Mouse (Mus musculus) kidney, embryonic 14.5 days (tissue): ENCODE measurements around the gene Zfp523. TPM values are rescaled to one million over a fixed set of nuclear protein-coding genes. Genes with fewer than 3 reads are reported as not detected.
A peak's percentile ranks its signal among the peaks of the same experiment; 100 is the strongest.

Experiments used
- ATAC-seq: fragments of 200-750 bp; cut with Nextera tagmentation; 2 replicates; pipeline ENCODE4 v1.8.0; 2017; ENCODE audit warnings: moderate number of reproducible peaks, mild to moderate bottlenecking, moderate TSS enrichment, moderate library complexity; ENCODE audit not compliant: low FRiP score, low TSS enrichment
- H3K27ac ChIP-seq: fragments of 300-500 bp; sonication (generic); 2 replicates; pipeline ENCODE4 v1.5.1; 2014; ENCODE audit warnings: low read depth, mild to moderate bottlenecking, low read length, moderate library complexity, mixed read lengths
- H3K27me3 ChIP-seq: fragments of 300-500 bp; sonication (generic); 2 replicates; pipeline ENCODE4 v1.6.1; 2014; ENCODE audit warnings: mild to moderate bottlenecking, low read length; ENCODE audit not compliant: control insufficient read depth, insufficient read depth
- H3K36me3 ChIP-seq: fragments of 300-500 bp; sonication (generic); 2 replicates; pipeline ENCODE4 v1.6.1; 2014; ENCODE audit warnings: low read length, mixed read lengths; ENCODE audit not compliant: control insufficient read depth, insufficient read depth
- H3K4me1 ChIP-seq: fragments of 300-500 bp; sonication (generic); 2 replicates; pipeline ENCODE4 v1.6.1; 2014; ENCODE audit warnings: low read length, mixed read lengths; ENCODE audit not compliant: control insufficient read depth, insufficient read depth
- H3K4me2 ChIP-seq: fragments of 300-500 bp; sonication (generic); replicated peaks from 2 replicates; pipeline ENCODE4 v1.6.1; 2014; ENCODE audit warnings: low read depth, mild to moderate bottlenecking, low read length
- H3K4me3 ChIP-seq: fragments of 300-500 bp; sonication (generic); 2 replicates; pipeline ENCODE4 v1.5.1; 2014; ENCODE audit warnings: mild to moderate bottlenecking, low read length
- H3K9ac ChIP-seq: fragments of 300-500 bp; sonication (generic); 2 replicates; pipeline ENCODE4 v1.6.1; 2014; ENCODE audit warnings: low read depth, mild to moderate bottlenecking, low read length, moderate library complexity
- H3K9me3 ChIP-seq: fragments of 300-500 bp; sonication (generic); 2 replicates; pipeline ENCODE4 v1.6.1; 2016; ENCODE audit warnings: low read length; ENCODE audit not compliant: control insufficient read depth
- WGBS: fragments of 180-500 bp; shearing (Covaris S2); extraction: QIAGEN DNeasy Blood & Tissue Kit; methylation state at CpG from one replicate; pipeline ENCODE4 v1.1.7; 2014; 5-methylcytosine and 5-hydroxymethylcytosine counted together
- polyA plus RNA-seq: library from polyadenylated mRNA; unstranded; fragments of >200 nt; fragmentation: Nextera tagmentation; extraction: Ambion mirVana; gene quantifications from 2 replicates; pipeline ENCODE4 v1.2.1, GENCODE M21; 2014

Gene Zfp523
- polyA plus RNA-seq, 1 experiment from 2014 or later = 39.7 TPM

DNA sequence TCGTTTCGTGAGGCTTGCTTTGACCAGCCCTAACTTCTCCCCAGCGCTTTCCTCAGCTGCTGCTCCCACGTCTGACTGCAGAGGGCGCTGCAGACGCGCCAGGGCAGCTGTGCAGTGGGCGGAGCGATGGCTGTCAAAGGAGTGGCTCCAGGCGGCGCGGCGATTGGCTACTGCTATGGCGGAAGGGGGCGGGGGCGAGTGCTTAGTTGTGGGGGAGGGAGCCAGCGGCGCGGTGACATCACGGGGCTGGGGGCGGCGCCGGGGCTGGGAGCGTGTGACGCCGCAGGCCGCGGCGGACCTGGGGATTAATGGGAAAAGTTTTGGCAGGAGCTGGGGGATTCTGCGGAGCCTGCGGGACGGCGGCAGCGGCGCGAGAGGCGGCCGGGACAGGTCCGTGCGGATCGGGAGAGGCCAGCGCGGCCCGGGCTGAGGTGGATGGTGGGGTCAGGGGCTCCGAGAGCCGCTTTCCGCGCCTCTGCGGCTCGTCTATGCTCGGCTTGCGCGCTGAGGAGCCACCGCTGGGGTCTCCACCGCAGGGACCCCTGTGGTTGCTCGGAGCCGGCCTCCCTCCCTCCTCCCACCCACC is 55.6 kb downstream of the Zfp523 start, which contains the start of gene Ppard:
TSS of gene Ppard (plus strand) at position 226 of the 586 bp plus-strand sequence.
- H3K27ac ChIP-seq = peak within 1 kb of the TSS; percentile 77
- peak; percentile 94 for ATAC-seq
- peak within 1 kb of the TSS; percentile 84 for H3K9ac ChIP-seq
- 0 out of 2 replicates have a peak, but pooled peaks cover 4% of the 10 kb centered on the region for H3K36me3 ChIP-seq
- no peaks in the 10 kb centered on the region for H3K27me3 ChIP-seq
- H3K4me2 ChIP-seq = peak within 1 kb of the TSS; percentile 84
- peaks cover 11% of the 10 kb centered on the region for H3K4me1 ChIP-seq
- H3K4me3 ChIP-seq = peak within 1 kb of the TSS; percentile 76
- H3K9me3 ChIP-seq = no peaks in the 10 kb centered on the region
- under 1% methylated on average over 57 of the region's 57 CpGs for WGBS

DNA sequence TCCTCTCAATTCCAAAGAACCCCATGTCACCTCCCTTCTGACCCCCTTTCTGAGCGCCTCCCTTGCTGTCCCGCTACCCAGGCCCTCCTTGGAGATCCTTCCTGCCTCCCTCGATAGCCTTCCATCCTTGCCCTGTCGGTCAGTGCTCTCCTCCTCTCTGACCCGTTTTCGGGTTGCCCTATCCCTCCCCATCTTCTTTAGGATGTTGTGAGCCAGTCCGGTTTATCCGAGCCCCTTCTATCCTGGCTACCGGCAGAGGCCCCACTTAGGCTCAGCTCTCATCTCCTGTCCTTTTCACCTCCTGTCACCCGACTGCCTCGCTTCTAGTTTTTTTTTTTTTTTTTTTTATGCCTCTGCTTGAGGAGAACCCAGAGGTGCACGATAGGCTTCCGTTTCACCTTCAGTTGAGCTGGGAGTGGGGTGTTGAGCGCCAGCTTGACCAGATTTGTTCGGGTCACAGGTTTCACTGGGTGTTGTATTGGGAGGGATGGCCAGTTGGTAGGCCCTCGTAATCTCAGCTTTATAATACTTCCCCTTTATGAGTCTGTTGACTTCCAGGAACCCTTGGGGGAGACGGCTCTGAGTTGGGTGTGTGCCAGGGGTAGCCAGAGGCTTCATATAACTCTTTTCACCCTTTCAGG is 56.3 kb downstream of the Zfp523 start:
- H3K27ac ChIP-seq = no peak overlapping the region; the same call in 1 of the 2 replicates
- peak overlapping the region; percentile 84 for H3K4me2 ChIP-seq
- H3K9me3 ChIP-seq = no peaks in the 10 kb centered on the region
- 4% methylated on average over 17 of the region's 17 CpGs for WGBS
- H3K36me3 ChIP-seq = 0 out of 2 replicates have a peak, but pooled peaks cover 4% of the 10 kb centered on the region
- H3K9ac ChIP-seq = peak overlapping the region; percentile 84
- no peak for ATAC-seq
- H3K4me1 ChIP-seq = peaks cover 11% of the 10 kb centered on the region
- H3K27me3 ChIP-seq = no peaks in the 10 kb centered on the region
- peak overlapping the region; percentile 76 for H3K4me3 ChIP-seq

DNA sequence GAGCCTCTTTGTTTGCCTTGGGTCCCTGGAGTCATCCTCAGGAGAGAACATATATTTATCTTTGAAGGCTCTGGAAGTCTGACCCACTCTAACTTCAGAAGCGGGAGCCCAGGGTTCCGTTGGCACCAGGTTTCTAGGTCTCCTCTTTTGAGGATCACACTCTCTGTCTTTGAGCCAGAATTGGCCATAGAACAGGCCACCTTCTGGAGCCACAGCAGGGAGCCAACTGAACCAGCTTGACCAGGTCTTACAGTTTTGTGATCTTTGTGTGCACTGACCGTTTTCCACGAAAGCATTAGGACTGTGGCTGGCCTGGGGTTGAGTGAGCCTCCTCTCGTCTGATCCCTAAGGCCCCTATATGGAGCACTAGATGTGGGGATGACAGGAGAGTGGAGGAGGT is 57.7 kb downstream of the Zfp523 start:
- no peak overlapping the region for H3K4me2 ChIP-seq
- H3K36me3 ChIP-seq = peaks cover 4% of the 10 kb centered on the region; the same call in 1 of the 2 replicates
- H3K4me1 ChIP-seq = peaks cover 11% of the 10 kb centered on the region
- H3K9me3 ChIP-seq = no peaks in the 10 kb centered on the region
- H3K27ac ChIP-seq = 0 out of 2 replicates have a peak overlapping the region, but pooled peaks have one; percentile 2
- no peaks in the 10 kb centered on the region for H3K27me3 ChIP-seq
- H3K9ac ChIP-seq = no peak overlapping the region
- ATAC-seq = no peak
- no peak overlapping the region for H3K4me3 ChIP-seq
- WGBS = 86% methylated on average over 5 of the region's 5 CpGs

DNA sequence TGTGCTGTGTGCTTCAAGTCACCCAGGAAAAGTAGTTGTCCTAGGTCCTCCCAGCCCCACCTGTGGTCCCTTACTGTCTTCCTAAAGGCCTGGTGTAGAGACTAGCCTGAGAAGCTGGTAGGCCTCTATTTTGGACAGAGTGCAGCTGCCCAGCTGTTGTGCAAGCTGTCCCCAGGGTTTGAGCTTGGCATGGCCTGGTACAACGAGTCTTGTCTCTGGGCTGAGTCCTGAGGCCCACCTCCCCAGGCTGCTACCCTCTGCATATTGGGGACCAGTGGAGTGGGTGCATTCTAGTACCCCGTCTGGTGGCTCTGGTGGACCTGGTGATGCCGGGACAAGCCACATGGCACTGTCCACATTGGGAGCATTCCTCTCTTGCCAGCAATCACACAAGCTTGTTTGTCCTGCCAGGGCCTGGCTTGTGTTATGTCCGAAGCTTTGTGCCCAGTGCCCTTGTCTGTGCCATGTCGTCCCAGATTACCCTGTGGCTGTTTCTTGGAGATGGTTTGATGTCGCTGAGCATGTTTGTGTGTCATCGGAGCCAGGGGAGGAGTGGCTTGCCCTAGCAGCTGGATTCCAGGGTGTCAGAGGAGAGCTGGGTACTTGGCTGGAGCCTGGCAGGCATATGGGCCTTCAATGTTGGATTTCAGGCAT is 59.2 kb downstream of the Zfp523 start:
- Histone ChIP-seq H3K9ac (no peak overlapping the region), H3K36me3 (peaks cover 7% of the 10 kb centered on the region; the same call in 1 of the 2 replicates), H3K4me2 (no peak overlapping the region), H3K27ac (no peak overlapping the region), H3K27me3 (no peaks in the 10 kb centered on the region), H3K9me3 (no peaks in the 10 kb centered on the region), H3K4me3 (no peak overlapping the region), H3K4me1 (peaks cover 11% of the 10 kb centered on the region)
- ATAC-seq = no peak
- 77% methylated on average over 7 of the region's 7 CpGs for WGBS

DNA sequence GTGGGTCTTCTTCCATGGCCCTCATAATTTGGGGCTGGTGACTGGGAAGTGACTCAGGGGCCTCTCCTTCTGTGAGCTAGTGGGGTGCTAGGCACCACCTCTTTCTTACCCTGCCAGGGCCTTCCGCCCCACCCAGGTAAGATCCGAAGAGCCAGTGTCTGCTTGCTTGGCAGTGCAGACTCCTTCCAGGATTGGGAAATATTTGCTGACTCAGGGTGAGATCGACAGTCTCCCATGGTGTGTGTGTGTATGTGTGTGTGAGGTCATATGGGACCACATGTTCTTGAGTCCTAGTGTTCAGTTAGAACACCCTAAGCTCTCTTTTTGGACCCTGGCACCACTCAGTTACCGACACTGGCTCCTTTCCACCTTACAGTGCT is 59.7 kb downstream of the Zfp523 start:
- Histone ChIP-seq H3K4me1 (peaks cover 11% of the 10 kb centered on the region), H3K36me3 (peaks cover 7% of the 10 kb centered on the region; the same call in 1 of the 2 replicates), H3K27ac (no peak overlapping the region), H3K27me3 (no peaks in the 10 kb centered on the region), H3K4me3 (no peak overlapping the region), H3K4me2 (no peak overlapping the region), H3K9ac (no peak overlapping the region), H3K9me3 (no peaks in the 10 kb centered on the region)
- ATAC-seq = no peak
- 89% methylated on average over 4 of the region's 4 CpGs for WGBS

DNA sequence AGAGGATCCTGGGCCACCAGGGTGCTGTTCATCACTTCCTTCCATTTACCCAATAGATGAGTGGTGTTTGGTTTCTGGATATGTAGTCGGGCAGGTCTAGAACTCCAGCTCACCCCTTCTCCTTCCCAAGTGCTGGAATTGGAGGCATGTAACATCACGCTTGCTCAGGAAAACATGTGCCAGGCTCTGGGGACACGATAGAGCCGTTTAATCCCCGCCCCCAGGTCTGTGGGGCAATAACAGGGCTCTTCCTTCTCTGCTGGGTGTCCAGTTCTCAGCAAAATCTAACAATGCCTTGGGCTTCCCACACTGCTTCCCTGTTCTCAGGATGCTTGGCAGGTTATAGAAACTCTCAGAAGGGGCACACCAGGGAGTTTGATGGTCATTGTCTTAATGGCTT is 60.4 kb downstream of the Zfp523 start:
- no peak overlapping the region for H3K4me2 ChIP-seq
- H3K36me3 ChIP-seq = peaks cover 7% of the 10 kb centered on the region; the same call in 1 of the 2 replicates
- H3K9me3 ChIP-seq = no peaks in the 10 kb centered on the region
- no peak overlapping the region for H3K27ac ChIP-seq
- H3K4me1 ChIP-seq = peaks cover 11% of the 10 kb centered on the region
- no peaks in the 10 kb centered on the region for H3K27me3 ChIP-seq
- WGBS = 69% methylated on average over 5 of the region's 5 CpGs
- no peak overlapping the region for H3K4me3 ChIP-seq
- H3K9ac ChIP-seq = no peak overlapping the region
- no peak for ATAC-seq

DNA sequence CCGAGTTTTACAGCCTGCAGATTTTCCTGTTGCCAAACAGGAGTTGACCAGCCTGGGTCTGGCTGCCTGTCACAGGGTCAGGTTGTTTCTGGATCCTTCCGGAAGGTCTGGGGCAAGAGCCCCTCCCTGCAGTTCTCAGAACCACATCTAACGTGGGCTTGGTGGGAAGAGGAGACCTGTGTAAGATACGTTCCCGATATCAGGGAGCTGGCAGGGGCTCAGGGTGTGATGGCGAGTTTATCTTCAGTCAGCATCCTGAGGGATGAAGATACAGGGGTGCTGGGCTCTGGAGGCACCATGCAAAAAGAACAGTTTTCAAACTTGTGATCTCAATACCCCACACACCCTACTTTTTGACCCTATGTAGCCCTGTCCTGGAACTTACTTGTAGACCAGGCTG is 60.9 kb downstream of the Zfp523 start:
- WGBS = 83% methylated on average over 6 of the region's 6 CpGs
- H3K4me1 ChIP-seq = peaks cover 11% of the 10 kb centered on the region

DNA sequence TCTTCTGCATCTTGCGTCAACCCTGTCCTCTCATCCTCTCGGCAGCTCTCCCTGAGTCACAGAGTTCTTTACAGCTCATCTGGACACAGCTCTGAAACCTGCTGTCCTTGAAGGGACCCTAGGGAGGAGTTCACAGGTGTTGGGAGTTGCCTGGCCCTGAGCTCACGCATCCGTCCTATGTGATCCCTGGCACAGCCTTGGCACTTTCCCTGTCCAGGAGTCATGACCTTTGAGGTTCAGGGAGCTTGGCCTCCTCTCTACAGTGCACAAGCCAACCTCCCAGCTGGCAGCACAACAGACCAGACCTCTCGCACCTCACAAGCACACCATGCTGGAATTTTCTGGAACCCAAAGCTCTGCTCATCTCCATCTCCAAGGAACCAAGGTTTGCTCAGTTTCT is 63.9 kb downstream of the Zfp523 start:
- H3K9me3 ChIP-seq = no peaks in the 10 kb centered on the region
- H3K27ac ChIP-seq = no peak overlapping the region
- H3K4me1 ChIP-seq = peaks cover 13% of the 10 kb centered on the region; the same call in 1 of the 2 replicates
- no peak for ATAC-seq
- no peaks in the 10 kb centered on the region for H3K27me3 ChIP-seq
- WGBS = 83% methylated on average over 5 of the region's 5 CpGs
- H3K36me3 ChIP-seq = peaks cover 7% of the 10 kb centered on the region; the same call in 1 of the 2 replicates
- no peak overlapping the region for H3K9ac ChIP-seq
- H3K4me2 ChIP-seq = no peak overlapping the region
- no peak overlapping the region for H3K4me3 ChIP-seq

More for the DNA sequence above, 60.9 kb downstream of the Zfp523 start:
- Histone ChIP-seq H3K27ac (no peak overlapping the region), H3K4me2 (no peak overlapping the region), H3K27me3 (no peaks in the 10 kb centered on the region), H3K4me3 (no peak overlapping the region), H3K9me3 (no peaks in the 10 kb centered on the region), H3K36me3 (peaks cover 7% of the 10 kb centered on the region; the same call in 1 of the 2 replicates), H3K9ac (no peak overlapping the region)
- no peak for ATAC-seq

DNA sequence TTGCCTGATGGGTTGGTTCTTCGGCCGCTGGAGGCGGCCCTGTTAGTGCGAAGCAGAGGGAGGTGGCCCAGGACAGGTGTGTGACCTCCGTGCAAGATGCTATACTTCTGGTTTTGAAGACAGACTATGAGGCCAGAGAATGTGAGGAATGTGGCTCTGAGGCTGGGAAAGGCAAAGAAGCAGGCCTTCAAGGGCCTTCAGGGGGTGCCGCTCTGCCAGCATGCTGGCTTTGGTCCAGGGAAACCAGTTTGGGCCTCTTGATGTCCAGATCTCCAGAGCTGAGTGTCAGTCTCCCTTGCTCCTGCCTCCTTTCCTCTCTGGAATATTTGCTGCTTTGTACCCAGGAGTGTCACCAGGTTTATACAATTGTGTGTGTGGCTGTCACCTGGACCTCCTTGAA is 65.4 kb downstream of the Zfp523 start:
- no peak for ATAC-seq
- no peak overlapping the region for H3K4me3 ChIP-seq
- no peak overlapping the region for H3K9ac ChIP-seq
- no peak overlapping the region for H3K4me2 ChIP-seq
- peaks cover 3% of the 10 kb centered on the region; the same call in 1 of the 2 replicates for H3K36me3 ChIP-seq
- H3K27me3 ChIP-seq = no peaks in the 10 kb centered on the region
- WGBS = 81% methylated on average over 6 of the region's 6 CpGs
- no peaks in the 10 kb centered on the region for H3K9me3 ChIP-seq
- H3K27ac ChIP-seq = no peak overlapping the region
- peaks cover 18% of the 10 kb centered on the region; the same call in 1 of the 2 replicates for H3K4me1 ChIP-seq
